Mouse (Mus musculus) megakaryocyte, adult 5-6 weeks (primary cell): Measurements from ENCODE around the gene Gm17364. TPM values are rescaled to one million over a fixed set of nuclear protein-coding genes. Genes with fewer than 3 reads are reported as not detected.
"Not testable (repeated sequence)": the region's sequence is repeated elsewhere in the genome, so short reads cannot be mapped to it uniquely, and the experiment has no call there.

Experiments used
- ATAC-seq: 2 replicates; pipeline ENCODE4 v1.8.0; 2016; ENCODE audit warnings: mild to moderate bottlenecking, inconsistent platforms; ENCODE audit not compliant: poor library complexity, severe bottlenecking
- total RNA-seq, 2 experiments: library from RNA; stranded (forward) in 1 of 2; stranded (reverse) in 1 of 2; fragments of 153-499, 151-499 nt in 1 of 2; fragments of 221-1000, 200-1000 nt in 1 of 2; gene quantifications; 2 replicates each; pipeline versions ENCODE4 v1.2.3 to v1.2.4; 2015 to 2017

Gene Gm17364
- not detected in 2 replicates for total RNA-seq (2015)
- total RNA-seq (2017) = not detected in 2 replicates

- no peak for ATAC-seq
These were observed at the start of gene Gm17364 for GRCm38 (mm10) chr13:41273927-41274650. TSS of gene Gm17364 (minus strand) at chr13:41273977.

GRCm38 (mm10) chr13:41321433-41321832 is 47.7 kb upstream of the Gm17364 start:
- ATAC-seq = no peak

- no peak for ATAC-seq
These were observed 47.0 kb upstream of the Gm17364 start for GRCm38 (mm10) chr13:41320749-41321148.

- peak; percentile 98 for ATAC-seq
These were observed 28.9 kb upstream of the Gm17364 start for GRCm38 (mm10) chr13:41302716-41303115.

- ATAC-seq = no peak
These were observed 26.3 kb upstream of the Gm17364 start for GRCm38 (mm10) chr13:41300037-41300436.

GRCm38 (mm10) chr13:41298996-41299395 is 25.2 kb upstream of the Gm17364 start:
- no peak for ATAC-seq

- no peak for ATAC-seq
These were observed 24.8 kb upstream of the Gm17364 start for GRCm38 (mm10) chr13:41298533-41298932.

- no peak for ATAC-seq
These were observed 22.6 kb upstream of the Gm17364 start for GRCm38 (mm10) chr13:41296396-41296795.

- no peak for ATAC-seq
These were observed 22.1 kb upstream of the Gm17364 start for GRCm38 (mm10) chr13:41295886-41296285.

GRCm38 (mm10) chr13:41293595-41293994 is 19.8 kb upstream of the Gm17364 start:
- ATAC-seq = no peak

- no peak for ATAC-seq
These were observed 17.7 kb upstream of the Gm17364 start for GRCm38 (mm10) chr13:41291466-41291974.

GRCm38 (mm10) chr13:41286285-41286684 is 12.5 kb upstream of the Gm17364 start:
- no peak for ATAC-seq

GRCm38 (mm10) chr13:41285448-41285847 is 11.7 kb upstream of the Gm17364 start:
- no peak for ATAC-seq

GRCm38 (mm10) chr13:41283256-41283655 is 9.5 kb upstream of the Gm17364 start:
- ATAC-seq = peak; percentile 59

- no peak for ATAC-seq
These were observed 6.9 kb upstream of the Gm17364 start for GRCm38 (mm10) chr13:41280696-41281095.

GRCm38 (mm10) chr13:41267827-41268408 is 5.9 kb downstream of the Gm17364 start:
- ATAC-seq = no peak

GRCm38 (mm10) chr13:41263304-41264006 is 10.3 kb downstream of the Gm17364 start:
- ATAC-seq = peak; percentile 79

GRCm38 (mm10) chr13:41261617-41262016 is 12.2 kb downstream of the Gm17364 start:
- not testable (repeated sequence) for ATAC-seq

GRCm38 (mm10) chr13:41257851-41258250 is 15.9 kb downstream of the Gm17364 start:
- ATAC-seq = no peak

GRCm38 (mm10) chr13:41256962-41257361 is 16.8 kb downstream of the Gm17364 start:
- no peak for ATAC-seq

GRCm38 (mm10) chr13:41256126-41256525 is 17.7 kb downstream of the Gm17364 start:
- ATAC-seq = no peak

GRCm38 (mm10) chr13:41252736-41253135 is 21.0 kb downstream of the Gm17364 start:
- ATAC-seq = no peak
